In genomic region chr13:10618421-10618954, GRCm38 (mm10) we compare ENCODE assay signal across 21 mouse cellular contexts.
DNase-seq lines count a peak whose midpoint lies in the region; ATAC-seq and TF ChIP-seq lines count a peak whose summit lies in the region.
"Had no signal": no experiment of that assay in that cellular context is flagged by ENCODE, and none has a peak within 500 bp of the region (broad histone marks: within the 10 kb centered on the region; RNA-seq: fewer than 3 reads in every experiment).

No protein-coding gene starts in this region.

- 61% methylated on average over 3 of the region's 3 CpGs for WGBS in intestine, embryonic 15.5 days
- WGBS in intestine, embryonic 16.5 days: 54% methylated on average over 3 of the region's 3 CpGs
- 34% methylated on average over 3 of the region's 3 CpGs for WGBS in intestine, postnatal 0 days
- WGBS in midbrain, embryonic 15.5 days: 83% methylated on average over 3 of the region's 3 CpGs
- WGBS in heart, embryonic 10.5 days: 79% methylated on average over 3 of the region's 3 CpGs
- WGBS in forebrain, embryonic 10.5 days: 86% methylated on average over 3 of the region's 3 CpGs

- DNase-seq in heart, embryonic 10.5 days (ENCODE audit: low spot score): no peak
- DNase-seq in forebrain, embryonic 10.5 days (ENCODE audit: extremely low spot score, low spot score): no peak
- DNase-seq: adrenal gland, adult 2 months; adrenal gland, adult 8-10 months; adrenal gland, postnatal 10 days; adrenal gland, postnatal 14 days; adrenal gland, postnatal 25 days; adrenal gland, postnatal 36 days; B cell, adult 2 months; cerebellum, adult 11 months; cerebellum, adult 11-12 months; cerebellum, adult 18-20 months had no signal

- ATAC-seq in intestine, embryonic 15.5 days: peak; percentile 92
- ATAC-seq in intestine, embryonic 16.5 days: peak; percentile 97
- peak; percentile 96 for ATAC-seq in intestine, postnatal 0 days
- ATAC-seq in midbrain, embryonic 15.5 days (replicated peaks): no peak
- ATAC-seq: activated CD4-positive, CD25-positive, alpha-beta regulatory T cell, adult 4 months; CD4-positive, CD25-positive, alpha-beta regulatory T cell, adult 4 months; Patski had no signal

- H3K4me3 ChIP-seq in intestine, embryonic 15.5 days (replicated peaks): no peak overlapping the region
- H3K4me3 ChIP-seq in intestine, embryonic 16.5 days (ENCODE audit: low read length): no peak overlapping the region
- no peak overlapping the region for H3K4me3 ChIP-seq in intestine, postnatal 0 days (ENCODE audit: low read depth, low read length)
- no peak overlapping the region for H3K4me3 ChIP-seq in midbrain, embryonic 15.5 days
- H3K4me3 ChIP-seq in heart, embryonic 10.5 days: no peak overlapping the region
- H3K4me3 ChIP-seq in forebrain, embryonic 10.5 days: no peak overlapping the region

- no peak overlapping the region for H3K4me2 ChIP-seq in intestine, embryonic 15.5 days (replicated peaks)
- no peak overlapping the region for H3K4me2 ChIP-seq in intestine, embryonic 16.5 days (ENCODE audit: low read depth, low read length)
- H3K4me2 ChIP-seq in intestine, postnatal 0 days (replicated peaks; ENCODE audit: low read depth): no peak overlapping the region
- H3K4me2 ChIP-seq in midbrain, embryonic 15.5 days: no peak overlapping the region

- H3K9ac ChIP-seq in intestine, embryonic 15.5 days: no peak overlapping the region
- no peak overlapping the region for H3K9ac ChIP-seq in intestine, embryonic 16.5 days (ENCODE audit: low read depth, low read length)
- no peak overlapping the region for H3K9ac ChIP-seq in intestine, postnatal 0 days (ENCODE audit: low read depth, low read length)
- no peak overlapping the region for H3K9ac ChIP-seq in midbrain, embryonic 15.5 days

- no peaks in the 10 kb centered on the region for H3K4me1 ChIP-seq in intestine, embryonic 15.5 days (replicated peaks)
- H3K4me1 ChIP-seq in intestine, embryonic 16.5 days (ENCODE audit: control insufficient read depth, insufficient read depth, low read length): peaks cover 4% of the 10 kb centered on the region
- 0 out of 2 replicates have a peak, but pooled peaks cover 4% of the 10 kb centered on the region for H3K4me1 ChIP-seq in intestine, postnatal 0 days (replicated peaks; ENCODE audit: control insufficient read depth, insufficient read depth, low read length)
- no peaks in the 10 kb centered on the region for H3K4me1 ChIP-seq in midbrain, embryonic 15.5 days
- H3K4me1 ChIP-seq in heart, embryonic 10.5 days: no peaks in the 10 kb centered on the region
- H3K4me1 ChIP-seq in forebrain, embryonic 10.5 days: no peaks in the 10 kb centered on the region

- H3K27me3 ChIP-seq in intestine, embryonic 15.5 days (replicated peaks): no peaks in the 10 kb centered on the region
- H3K27me3 ChIP-seq in intestine, embryonic 16.5 days (replicated peaks; ENCODE audit: control insufficient read depth, insufficient read depth, low read length): no peaks in the 10 kb centered on the region
- H3K27me3 ChIP-seq in intestine, postnatal 0 days (replicated peaks; ENCODE audit: control insufficient read depth, insufficient read depth, low read length): no peaks in the 10 kb centered on the region
- no peaks in the 10 kb centered on the region for H3K27me3 ChIP-seq in midbrain, embryonic 15.5 days (replicated peaks)
- no peaks in the 10 kb centered on the region for H3K27me3 ChIP-seq in heart, embryonic 10.5 days (ENCODE audit: insufficient read depth, poor library complexity, severe bottlenecking)
- H3K27me3 ChIP-seq in forebrain, embryonic 10.5 days (ENCODE audit: poor library complexity, severe bottlenecking): no peaks in the 10 kb centered on the region
- H3K27me3 ChIP-seq: CH12.LX, Patski had no signal

- H3K9me3 ChIP-seq in intestine, embryonic 15.5 days: no peaks in the 10 kb centered on the region
- H3K9me3 ChIP-seq in intestine, embryonic 16.5 days (ENCODE audit: control insufficient read depth, low read length): no peaks in the 10 kb centered on the region
- no peaks in the 10 kb centered on the region for H3K9me3 ChIP-seq in intestine, postnatal 0 days (ENCODE audit: control insufficient read depth)
- no peaks in the 10 kb centered on the region for H3K9me3 ChIP-seq in midbrain, embryonic 15.5 days
- no peaks in the 10 kb centered on the region for H3K9me3 ChIP-seq in heart, embryonic 10.5 days
- H3K9me3 ChIP-seq in forebrain, embryonic 10.5 days: no peaks in the 10 kb centered on the region
- H3K9me3 ChIP-seq: G1E had no signal

- H3K27ac ChIP-seq in intestine, embryonic 15.5 days: no peak overlapping the region
- H3K27ac ChIP-seq in intestine, embryonic 16.5 days (ENCODE audit: low read length): peak overlapping the region; percentile 33
- no peak overlapping the region for H3K27ac ChIP-seq in intestine, postnatal 0 days (ENCODE audit: low read depth, low read length)
- H3K27ac ChIP-seq in midbrain, embryonic 15.5 days: no peak overlapping the region
- H3K27ac ChIP-seq in heart, embryonic 10.5 days: no peak overlapping the region
- no peak overlapping the region for H3K27ac ChIP-seq in forebrain, embryonic 10.5 days

- no peak for TF ChIP-seq CTCF in intestine, postnatal 0 days (IDR thresholded peaks at IDR 0.05; ENCODE audit: low read depth)

- H3K36me3 ChIP-seq in intestine, embryonic 15.5 days: no peaks in the 10 kb centered on the region
- no peaks in the 10 kb centered on the region for H3K36me3 ChIP-seq in intestine, embryonic 16.5 days (ENCODE audit: control insufficient read depth, insufficient read depth, low read length)
- no peaks in the 10 kb centered on the region for H3K36me3 ChIP-seq in intestine, postnatal 0 days (ENCODE audit: control insufficient read depth, insufficient read depth)
- no peaks in the 10 kb centered on the region for H3K36me3 ChIP-seq in midbrain, embryonic 15.5 days (replicated peaks)
- no peaks in the 10 kb centered on the region for H3K36me3 ChIP-seq in heart, embryonic 10.5 days
- no peaks in the 10 kb centered on the region for H3K36me3 ChIP-seq in forebrain, embryonic 10.5 days (replicated peaks)
- H3K36me3 ChIP-seq: G1E had no signal
